Comparison of ENCODE assay signal across 8 mouse cellular contexts in genomic region chr5:28316722-28317245, GRCm38 (mm10). TPM values are rescaled to one million over a fixed set of nuclear protein-coding genes. Genes with fewer than 3 reads are reported as not detected.
DNase-seq lines count a peak whose midpoint lies in the region; ATAC-seq lines count a peak whose summit lies in the region.

Rbm33 (plus strand) TSS chr5:28317121.

- peak; percentile 93 for DNase-seq in ES-CJ7 (ENCODE audit: low read depth, low spot score)
- peak; percentile 86 for DNase-seq in cerebellum, adult 11 months
- DNase-seq in forebrain, embryonic 14.5 days (ENCODE audit: low spot score) = peak; percentile 96
- peak; percentile 88 to 89 for DNase-seq in heart, postnatal 14 days
- DNase-seq in layer of hippocampus, adult 11-12 months (ENCODE audit: low spot score) = peak; percentile 88
- peak; percentile 83 to 84 for DNase-seq in lung, adult 18-20 months
- peak; percentile 92 for DNase-seq in testis, postnatal 14 days (ENCODE audit: low spot score)

- H3K36me3 ChIP-seq in forebrain, embryonic 14.5 days (ENCODE audit: control insufficient read depth, insufficient read depth, low read length) = no peaks in the 10 kb centered on the region
- no peaks in the 10 kb centered on the region for H3K36me3 ChIP-seq in neural tube, embryonic 15.5 days

- under 1% methylated on average over 74 of the region's 76 CpGs for WGBS in forebrain, embryonic 14.5 days
- WGBS in neural tube, embryonic 15.5 days = under 1% methylated on average over 76 of the region's 76 CpGs

- peak within 1 kb of the TSS; percentile 96 for H3K4me3 ChIP-seq in forebrain, embryonic 14.5 days (ENCODE audit: low read depth, low read length)
- H3K4me3 ChIP-seq in neural tube, embryonic 15.5 days (replicated peaks) = peak within 1 kb of the TSS; percentile 94

- peak within 1 kb of the TSS; percentile 100 for H3K9ac ChIP-seq in forebrain, embryonic 14.5 days (ENCODE audit: low read length)
- peak within 1 kb of the TSS; percentile 92 for H3K9ac ChIP-seq in neural tube, embryonic 15.5 days (replicated peaks)

- H3K27ac ChIP-seq in forebrain, embryonic 14.5 days (ENCODE audit: low read depth, low read length) = peak within 1 kb of the TSS; percentile 99
- H3K27ac ChIP-seq in neural tube, embryonic 15.5 days (replicated peaks) = peak within 1 kb of the TSS; percentile 100

- no peaks in the 10 kb centered on the region for H3K9me3 ChIP-seq in forebrain, embryonic 14.5 days (replicated peaks; ENCODE audit: control insufficient read depth, low read length)
- no peaks in the 10 kb centered on the region for H3K9me3 ChIP-seq in neural tube, embryonic 15.5 days (replicated peaks)

- ATAC-seq in forebrain, embryonic 14.5 days = peak; percentile 94
- ATAC-seq in neural tube, embryonic 15.5 days (ENCODE audit: low FRiP score) = peak; percentile 94

- no peaks in the 10 kb centered on the region for H3K27me3 ChIP-seq in forebrain, embryonic 14.5 days (replicated peaks; ENCODE audit: control insufficient read depth, insufficient read depth, low read length)
- H3K27me3 ChIP-seq in neural tube, embryonic 15.5 days (replicated peaks) = no peaks in the 10 kb centered on the region

- H3K4me2 ChIP-seq in forebrain, embryonic 14.5 days (ENCODE audit: low read length) = peak within 1 kb of the TSS; percentile 77
- peak within 1 kb of the TSS; percentile 68 for H3K4me2 ChIP-seq in neural tube, embryonic 15.5 days

- intact Hi-C loops in heart, postnatal 14 days (cut with DNase I) = no loop called here

- H3K4me1 ChIP-seq in forebrain, embryonic 14.5 days (ENCODE audit: control insufficient read depth, insufficient read depth, low read length) = peaks cover 14% of the 10 kb centered on the region
- peaks cover 29% of the 10 kb centered on the region for H3K4me1 ChIP-seq in neural tube, embryonic 15.5 days

RNA-seq across cellular contexts. Expression of gene Rbm33, which starts in this region (rescaled TPM):
- polyA plus RNA-seq in forebrain, embryonic 14.5 days (2014; fragmentation: Nextera tagmentation; extraction: Ambion mirVana) = 21.4 and 21.7 TPM in 2 replicates
- 10 to 100 TPM; 33.7 to 39.7 TPM for total RNA-seq in heart, postnatal 14 days (2021)
- 12.1 and 12.3 TPM in 2 replicates for polyA plus RNA-seq in neural tube, embryonic 15.5 days (2015; fragmentation: Nextera tagmentation; extraction: Ambion mirVana)

Comparison
In these comparisons a context has a peak if more than half of its experiments do, and no peak if none do; other contexts are left out.
1. Peak in every context shown above with its lines: DNase-seq, ATAC-seq, H3K4me3 ChIP-seq and H3K27ac ChIP-seq.